Mouse (Mus musculus): Measurements from ENCODE around the gene Capn3. TPM values are rescaled to one million over a fixed set of nuclear protein-coding genes. Genes with fewer than 3 reads are reported as not detected.
A peak's percentile ranks its signal among the peaks of the same experiment; 100 is the strongest.

Capn3 gene
- polyA plus RNA-seq, 1 experiment, result 69.8 TPM

DNA sequence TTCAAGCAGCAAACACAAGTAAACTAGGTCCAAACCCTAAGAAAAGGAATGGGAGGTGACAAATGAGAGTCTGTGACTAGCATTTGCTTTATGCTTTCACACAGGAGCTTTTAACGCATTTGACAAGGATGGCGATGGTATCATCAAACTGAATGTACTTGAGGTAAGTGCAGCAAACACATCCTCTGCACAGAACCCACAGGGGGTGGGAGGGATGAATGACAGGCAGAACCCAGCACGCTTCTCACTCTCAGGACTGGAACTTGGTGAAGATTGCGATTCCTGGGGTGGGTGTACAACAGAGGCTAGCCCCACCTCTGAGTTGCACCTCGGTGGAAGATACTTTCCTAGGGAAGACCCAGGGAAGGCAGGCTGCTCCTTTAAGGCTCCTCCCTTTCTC, 48.2 kb downstream of the Capn3 start:
- Histone ChIP-seq H3K27me3 (ENCODE audit: control insufficient read depth, insufficient read depth, low read length) (no peaks in the 10 kb centered on the region), H3K36me3 (ENCODE audit: control insufficient read depth, insufficient read depth, low read length) (peaks cover 17% of the 10 kb centered on the region), H3K27ac (ENCODE audit: control insufficient read depth, insufficient read depth, low read length) (peak overlapping the region; percentile 44), H3K4me3 (ENCODE audit: control insufficient read depth, insufficient read depth, low read length) (no peak overlapping the region), H3K4me1 (replicated peaks; ENCODE audit: control insufficient read depth, insufficient read depth, low read length) (peaks cover 46% of the 10 kb centered on the region)
- 43% methylated on average over 5 of the region's 5 CpGs for WGBS
- TF ChIP-seq POLR2A (IDR thresholded peaks at IDR 0.05; ENCODE audit: control insufficient read depth, extremely low read depth, insufficient read depth, low read length, poor library complexity), result no peak
- TF ChIP-seq CTCF (IDR thresholded peaks at IDR 0.05; ENCODE audit: borderline replicate concordance, control insufficient read depth, extremely low read depth, insufficient read depth, low read length, poor library complexity), result no peak
- DNase-seq, result no peak

DNA sequence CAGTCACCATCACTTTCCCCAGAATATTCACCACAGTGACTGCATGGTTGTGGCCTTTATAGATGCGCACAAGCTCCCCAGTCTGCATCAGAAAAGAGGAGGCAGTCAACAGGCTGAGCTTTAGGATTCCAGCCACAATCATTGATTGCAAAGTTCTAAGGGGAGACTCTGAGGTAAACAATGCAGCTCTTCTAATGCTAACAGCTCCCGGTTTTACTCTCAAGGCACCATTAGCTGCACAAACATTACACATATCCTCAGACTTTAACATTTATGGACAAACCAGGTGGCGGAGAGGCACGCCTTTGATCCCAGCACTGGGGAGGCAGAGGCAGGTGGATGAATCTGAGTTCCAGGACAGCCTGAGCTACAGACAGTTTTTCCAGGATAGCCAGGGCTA, 58.4 kb downstream of the Capn3 start:
- Histone ChIP-seq H3K4me1 (replicated peaks; ENCODE audit: control insufficient read depth, insufficient read depth, low read length) (no peaks in the 10 kb centered on the region), H3K27me3 (ENCODE audit: control insufficient read depth, insufficient read depth, low read length) (no peaks in the 10 kb centered on the region), H3K36me3 (ENCODE audit: control insufficient read depth, insufficient read depth, low read length) (peaks cover 74% of the 10 kb centered on the region), H3K27ac (ENCODE audit: control insufficient read depth, insufficient read depth, low read length) (no peak overlapping the region), H3K4me3 (ENCODE audit: control insufficient read depth, insufficient read depth, low read length) (no peak overlapping the region)
- DNase-seq, result no peak
- TF ChIP-seq CTCF (IDR thresholded peaks at IDR 0.05; ENCODE audit: borderline replicate concordance, control insufficient read depth, extremely low read depth, insufficient read depth, low read length, poor library complexity), result no peak
- TF ChIP-seq POLR2A (IDR thresholded peaks at IDR 0.05; ENCODE audit: control insufficient read depth, extremely low read depth, insufficient read depth, low read length, poor library complexity), result no peak
- 97% methylated on average over 4 of the region's 4 CpGs for WGBS

DNA sequence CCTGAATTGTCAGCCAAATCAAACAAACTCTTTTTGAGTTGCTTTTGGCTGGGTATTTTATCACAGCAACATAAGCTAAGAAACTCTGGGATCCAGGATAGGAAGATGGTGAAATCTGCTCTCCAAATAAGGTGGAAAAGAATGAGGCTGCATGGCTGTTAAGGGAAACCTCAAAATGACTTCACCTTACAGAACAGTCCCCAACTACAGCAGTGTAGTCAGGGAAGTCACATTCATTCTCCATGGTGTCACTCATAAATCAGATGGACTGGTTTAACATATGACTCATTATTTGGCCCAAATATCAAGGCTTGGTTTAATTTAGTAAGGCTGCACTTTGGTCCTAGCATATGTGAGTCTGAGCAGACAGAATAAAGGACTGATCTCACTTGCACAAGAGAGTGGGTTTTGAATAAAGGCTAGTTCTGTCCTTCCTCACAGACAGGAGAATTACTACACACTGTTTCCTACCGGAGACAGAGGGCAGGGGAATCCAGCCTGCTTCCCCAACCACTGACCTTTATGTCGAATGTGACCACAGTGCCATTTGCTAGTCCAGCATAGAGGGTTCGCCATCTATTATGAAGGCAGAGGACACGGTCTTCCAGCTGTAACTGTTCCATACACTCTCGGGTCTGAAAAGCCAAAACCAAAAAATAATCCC, 62.9 kb downstream of the Capn3 start:
- 97% methylated on average over 5 of the region's 5 CpGs for WGBS
- TF ChIP-seq POLR2A (IDR thresholded peaks at IDR 0.05; ENCODE audit: control insufficient read depth, extremely low read depth, insufficient read depth, low read length, poor library complexity) (no peak), CTCF (IDR thresholded peaks at IDR 0.05; ENCODE audit: borderline replicate concordance, control insufficient read depth, extremely low read depth, insufficient read depth, low read length, poor library complexity) (no peak)

DNA sequence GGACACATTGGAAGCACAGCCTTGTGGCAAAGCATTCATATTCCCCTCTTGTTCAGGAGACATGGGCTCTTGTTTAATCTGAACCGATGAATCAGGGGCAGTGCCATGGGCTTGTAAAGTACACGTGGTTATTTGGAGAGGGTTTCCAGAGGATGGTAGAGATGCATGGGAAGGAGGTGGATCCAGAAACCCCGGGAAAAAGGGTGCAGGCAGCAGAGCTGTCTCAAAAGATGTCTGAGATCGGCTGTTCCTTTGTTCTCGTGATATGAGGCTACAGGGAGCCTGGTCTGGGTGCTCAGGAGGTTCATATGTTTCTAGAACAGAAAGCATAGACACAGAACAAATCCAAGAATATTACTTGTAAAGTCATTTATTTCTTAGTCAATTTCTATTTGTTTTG, 71.0 kb downstream of the Capn3 start:
- Histone ChIP-seq H3K27ac (ENCODE audit: control insufficient read depth, insufficient read depth, low read length) (no peak overlapping the region), H3K4me3 (ENCODE audit: control insufficient read depth, insufficient read depth, low read length) (no peak overlapping the region), H3K27me3 (ENCODE audit: control insufficient read depth, insufficient read depth, low read length) (no peaks in the 10 kb centered on the region), H3K4me1 (replicated peaks; ENCODE audit: control insufficient read depth, insufficient read depth, low read length) (peaks cover 3% of the 10 kb centered on the region), H3K36me3 (ENCODE audit: control insufficient read depth, insufficient read depth, low read length) (peaks cover 84% of the 10 kb centered on the region)
- TF ChIP-seq POLR2A (IDR thresholded peaks at IDR 0.05; ENCODE audit: control insufficient read depth, extremely low read depth, insufficient read depth, low read length, poor library complexity) (no peak), CTCF (IDR thresholded peaks at IDR 0.05; ENCODE audit: borderline replicate concordance, control insufficient read depth, extremely low read depth, insufficient read depth, low read length, poor library complexity) (no peak)
- DNase-seq, result no peak
- WGBS, result 96% methylated on average over 5 of the region's 5 CpGs

More for the DNA sequence above, 62.9 kb downstream of the Capn3 start:
- no peak overlapping the region for H3K4me3 ChIP-seq (ENCODE audit: control insufficient read depth, insufficient read depth, low read length)
- no peaks in the 10 kb centered on the region for H3K4me1 ChIP-seq (replicated peaks; ENCODE audit: control insufficient read depth, insufficient read depth, low read length)
- no peak for DNase-seq
- H3K36me3 ChIP-seq (ENCODE audit: control insufficient read depth, insufficient read depth, low read length), result peaks cover 93% of the 10 kb centered on the region
- no peak overlapping the region for H3K27ac ChIP-seq (ENCODE audit: control insufficient read depth, insufficient read depth, low read length)
- no peaks in the 10 kb centered on the region for H3K27me3 ChIP-seq (ENCODE audit: control insufficient read depth, insufficient read depth, low read length)

DNA sequence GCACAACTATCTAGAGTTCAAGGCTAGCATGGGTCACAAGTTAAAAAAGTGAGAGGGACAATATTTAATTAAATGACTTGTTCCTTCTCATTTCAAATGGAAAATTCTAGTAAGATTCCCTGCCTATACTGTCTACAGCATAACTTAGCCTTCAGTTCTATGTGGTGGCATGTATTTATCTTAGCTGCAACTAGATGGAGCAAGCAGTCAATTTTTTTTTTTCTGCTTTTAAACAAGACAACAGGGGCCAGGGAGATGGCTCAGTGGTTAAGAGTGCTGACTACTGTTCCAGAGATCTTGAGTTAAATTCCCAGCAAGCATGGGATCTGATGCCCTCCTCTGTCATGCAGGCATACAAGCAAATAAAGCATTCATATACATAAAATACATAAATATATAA, 73.7 kb downstream of the Capn3 start:
- DNase-seq, result no peak
- TF ChIP-seq POLR2A (IDR thresholded peaks at IDR 0.05; ENCODE audit: control insufficient read depth, extremely low read depth, insufficient read depth, low read length, poor library complexity), result no peak
- TF ChIP-seq CTCF (IDR thresholded peaks at IDR 0.05; ENCODE audit: borderline replicate concordance, control insufficient read depth, extremely low read depth, insufficient read depth, low read length, poor library complexity), result no peak

DNA sequence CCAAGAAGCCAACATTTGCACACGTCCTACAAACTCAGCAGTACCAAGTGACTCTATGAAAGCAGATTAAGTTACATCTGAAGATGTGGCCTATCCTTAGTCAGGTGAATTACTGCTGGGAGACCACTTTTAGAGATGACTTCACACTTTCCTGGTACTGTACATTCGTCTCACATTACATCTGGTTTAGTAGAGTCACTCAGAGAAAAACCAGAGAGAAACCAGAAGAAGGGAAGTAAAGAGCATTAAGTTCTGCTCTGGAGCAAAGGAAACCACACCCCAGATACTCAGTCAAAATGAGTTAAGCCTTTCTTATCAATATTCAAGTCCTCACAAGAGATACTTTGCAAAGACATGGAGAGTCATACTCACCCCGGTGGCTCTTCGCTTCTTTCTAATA, 75.4 kb downstream of the Capn3 start:
- H3K36me3 ChIP-seq (ENCODE audit: control insufficient read depth, insufficient read depth, low read length), result peaks cover 76% of the 10 kb centered on the region
- 88% methylated on average over 4 of the region's 4 CpGs for WGBS
- TF ChIP-seq POLR2A (IDR thresholded peaks at IDR 0.05; ENCODE audit: control insufficient read depth, extremely low read depth, insufficient read depth, low read length, poor library complexity) (no peak), CTCF (IDR thresholded peaks at IDR 0.05; ENCODE audit: borderline replicate concordance, control insufficient read depth, extremely low read depth, insufficient read depth, low read length, poor library complexity) (no peak)
- no peak overlapping the region for H3K27ac ChIP-seq (ENCODE audit: control insufficient read depth, insufficient read depth, low read length)
- H3K27me3 ChIP-seq (ENCODE audit: control insufficient read depth, insufficient read depth, low read length), result no peaks in the 10 kb centered on the region
- peaks cover 3% of the 10 kb centered on the region for H3K4me1 ChIP-seq (replicated peaks; ENCODE audit: control insufficient read depth, insufficient read depth, low read length)
- H3K4me3 ChIP-seq (ENCODE audit: control insufficient read depth, insufficient read depth, low read length), result no peak overlapping the region
- no peak for DNase-seq

More for the DNA sequence above, 73.7 kb downstream of the Capn3 start:
- Histone ChIP-seq H3K27ac (ENCODE audit: control insufficient read depth, insufficient read depth, low read length) (no peak overlapping the region), H3K4me1 (replicated peaks; ENCODE audit: control insufficient read depth, insufficient read depth, low read length) (peaks cover 3% of the 10 kb centered on the region), H3K27me3 (ENCODE audit: control insufficient read depth, insufficient read depth, low read length) (no peaks in the 10 kb centered on the region), H3K4me3 (ENCODE audit: control insufficient read depth, insufficient read depth, low read length) (no peak overlapping the region), H3K36me3 (ENCODE audit: control insufficient read depth, insufficient read depth, low read length) (peaks cover 80% of the 10 kb centered on the region)

DNA sequence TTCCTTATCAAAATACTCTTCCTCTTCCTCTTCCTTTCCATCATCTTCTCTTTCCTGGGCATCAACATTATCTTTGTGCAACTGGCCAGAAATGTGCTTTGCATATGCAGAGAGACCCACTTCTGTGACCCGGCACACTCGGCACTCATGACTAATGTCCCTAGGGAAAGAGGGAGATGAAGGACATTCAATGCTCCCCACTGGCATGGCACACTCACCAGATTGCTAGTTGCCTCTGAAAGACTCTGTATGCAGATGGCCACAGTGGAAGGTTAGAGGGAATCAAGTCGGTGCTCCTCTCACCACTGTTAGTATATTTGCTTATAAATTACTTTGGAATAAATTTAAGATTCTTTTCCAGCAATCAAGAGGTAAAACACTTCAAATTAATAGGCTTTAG, 83.5 kb downstream of the Capn3 start:
- Histone ChIP-seq H3K36me3 (ENCODE audit: control insufficient read depth, insufficient read depth, low read length) (peaks cover 22% of the 10 kb centered on the region), H3K4me3 (ENCODE audit: control insufficient read depth, insufficient read depth, low read length) (no peak overlapping the region), H3K4me1 (replicated peaks; ENCODE audit: control insufficient read depth, insufficient read depth, low read length) (0 out of 2 replicates have a peak, but pooled peaks cover 2% of the 10 kb centered on the region), H3K27ac (ENCODE audit: control insufficient read depth, insufficient read depth, low read length) (no peak overlapping the region), H3K27me3 (ENCODE audit: control insufficient read depth, insufficient read depth, low read length) (no peaks in the 10 kb centered on the region)
- TF ChIP-seq CTCF (IDR thresholded peaks at IDR 0.05; ENCODE audit: borderline replicate concordance, control insufficient read depth, extremely low read depth, insufficient read depth, low read length, poor library complexity), result no peak
- TF ChIP-seq POLR2A (IDR thresholded peaks at IDR 0.05; ENCODE audit: control insufficient read depth, extremely low read depth, insufficient read depth, low read length, poor library complexity), result no peak
- WGBS, result 89% methylated on average over 3 of the region's 3 CpGs
- no peak for DNase-seq

All from thymus, adult 2 months (tissue).